Mouse (Mus musculus): ENCODE measurements around the gene Lrriq1. TPM values are rescaled to one million over a fixed set of nuclear protein-coding genes. Genes with fewer than 3 reads are reported as not detected.

Gene Lrriq1
- polyA plus RNA-seq, 1 experiment from 2014 or later: 0.42 TPM

DNA sequence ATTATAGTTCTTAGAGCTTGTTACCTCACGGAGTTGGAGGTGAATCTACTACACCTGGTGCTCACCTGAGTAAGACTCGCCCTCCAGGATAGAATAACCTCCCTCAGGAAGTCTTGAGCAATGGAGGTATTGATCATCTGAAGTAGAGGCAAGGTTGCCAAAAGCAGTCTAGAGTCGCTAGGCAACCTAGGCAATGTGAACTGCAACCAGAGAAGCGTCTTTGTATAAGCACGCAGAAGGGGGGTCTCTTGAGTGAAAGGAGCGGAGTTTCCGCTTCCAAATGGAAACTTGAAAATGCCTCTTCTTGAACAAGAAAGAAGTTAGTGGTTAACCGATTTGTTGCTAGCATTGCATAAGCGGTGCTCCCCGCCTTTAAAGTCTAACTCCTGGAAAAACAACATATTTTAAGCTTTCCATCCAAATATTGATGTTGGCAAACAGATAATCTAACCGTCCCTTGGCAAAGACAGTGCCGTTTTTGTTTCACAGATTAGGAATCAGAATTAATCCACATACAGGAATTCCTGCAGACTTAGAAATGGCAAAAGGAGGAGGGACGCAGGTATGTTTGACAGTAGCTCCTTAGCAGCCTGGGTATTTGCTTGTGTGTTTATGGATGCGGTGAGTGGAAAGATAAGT is 201.0 kb downstream of the Lrriq1 start:
- no peak for DNase-seq (ENCODE audit: low spot score)
- whole genome bisulfite sequencing: 2% methylated on average over 14 of the region's 14 CpGs
- no peaks in the 10 kb centered on the region for H3K36me3 ChIP-seq (ENCODE audit: control insufficient read depth, insufficient read depth, low read length)
- ATAC-seq (replicated peaks; ENCODE audit: low FRiP score, low TSS enrichment, low read depth): no peak
- H3K9me3 ChIP-seq (ENCODE audit: control insufficient read depth, low read length): no peaks in the 10 kb centered on the region
- no peak overlapping the region for H3K27ac ChIP-seq (ENCODE audit: low read depth)
- H3K27me3 ChIP-seq (replicated peaks; ENCODE audit: control insufficient read depth, insufficient read depth, low read length): peaks cover 72% of the 10 kb centered on the region
- H3K4me1 ChIP-seq (replicated peaks; ENCODE audit: control insufficient read depth, insufficient read depth, low read length): no peaks in the 10 kb centered on the region
- no peak overlapping the region for H3K9ac ChIP-seq (ENCODE audit: low read length)
- no peak overlapping the region for H3K4me3 ChIP-seq (ENCODE audit: low read depth, low read length)
- no peak overlapping the region for H3K4me2 ChIP-seq (ENCODE audit: low read length)

DNA sequence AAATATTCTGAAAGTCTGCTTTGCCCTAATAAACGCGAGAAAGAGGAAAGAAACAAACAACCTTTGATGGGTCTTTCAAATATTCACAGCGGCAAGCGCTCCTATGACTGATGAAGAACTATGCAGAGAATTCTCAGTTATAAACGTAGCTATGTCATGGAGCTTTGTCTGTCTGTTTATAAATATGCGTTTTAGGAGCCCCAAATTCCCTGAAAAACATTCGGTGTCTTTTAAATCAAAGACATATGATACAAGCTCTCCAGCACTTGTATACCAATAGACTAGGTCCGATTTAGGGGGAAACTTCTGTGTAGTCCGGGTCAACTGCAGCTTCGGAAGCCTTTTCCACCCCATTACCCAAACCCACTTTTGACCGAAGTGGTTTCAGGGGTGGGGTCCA is 205.2 kb downstream of the Lrriq1 start:
- peaks cover 10% of the 10 kb centered on the region; the same call in 1 of the 2 replicates for H3K4me1 ChIP-seq (replicated peaks; ENCODE audit: control insufficient read depth, insufficient read depth, low read length)
- H3K4me3 ChIP-seq (ENCODE audit: low read depth, low read length): no peak overlapping the region
- H3K36me3 ChIP-seq (ENCODE audit: control insufficient read depth, insufficient read depth, low read length): no peaks in the 10 kb centered on the region
- no peak overlapping the region for H3K9ac ChIP-seq (ENCODE audit: low read length)
- 3% methylated on average over 11 of the region's 11 CpGs for WGBS
- peaks cover 93% of the 10 kb centered on the region for H3K27me3 ChIP-seq (replicated peaks; ENCODE audit: control insufficient read depth, insufficient read depth, low read length)
- H3K4me2 ChIP-seq (ENCODE audit: low read length): no peak overlapping the region
- H3K9me3 ChIP-seq (ENCODE audit: control insufficient read depth, low read length): no peaks in the 10 kb centered on the region
- ATAC-seq (replicated peaks; ENCODE audit: low FRiP score, low TSS enrichment, low read depth) (no peak), DNase-seq (ENCODE audit: low spot score) (no peak)
- no peak overlapping the region for H3K27ac ChIP-seq (ENCODE audit: low read depth)

DNA sequence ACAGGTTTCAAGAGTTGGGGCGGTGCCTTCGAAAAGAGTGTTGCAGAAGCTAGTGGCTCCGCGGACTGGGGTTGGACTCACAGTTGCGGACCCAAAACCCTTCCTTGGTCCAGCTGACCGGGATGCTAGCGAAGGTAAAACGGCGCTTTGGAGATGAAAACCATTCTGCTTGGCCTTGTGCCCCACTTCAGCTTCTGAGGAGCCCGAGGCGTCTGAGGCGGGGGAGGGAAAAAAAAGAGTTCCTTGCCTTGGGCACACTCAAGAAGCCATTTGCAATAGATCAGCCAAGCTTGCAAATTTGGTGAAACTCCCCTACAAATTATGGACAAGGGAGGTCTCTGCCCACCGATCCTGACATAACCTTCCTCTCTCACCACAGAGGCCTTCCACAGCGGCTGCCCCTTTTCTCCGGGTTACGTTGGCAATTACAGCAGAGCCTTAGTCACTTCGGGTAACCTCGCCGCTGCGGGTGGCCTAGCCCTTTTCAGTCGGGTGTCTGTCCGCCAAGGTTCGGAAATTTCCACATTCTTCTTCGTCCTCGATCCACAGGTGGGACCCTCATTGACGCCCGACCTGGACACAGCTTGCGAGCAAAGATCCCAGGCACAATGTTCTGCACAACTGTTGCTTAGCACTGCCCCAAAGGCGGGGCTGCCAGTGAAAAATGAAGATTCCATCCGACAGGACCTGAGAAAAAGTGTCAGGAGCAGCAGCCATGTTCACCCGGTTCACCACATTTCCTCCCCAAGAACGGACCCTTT is 206.2 kb downstream of the Lrriq1 start, which contains the start of gene Alx1:
Gene Alx1 (minus strand): TSS at position 486 of the 761 bp plus-strand sequence.
- no peak within 1 kb of the TSS for H3K4me2 ChIP-seq (ENCODE audit: low read length)
- H3K36me3 ChIP-seq (ENCODE audit: control insufficient read depth, insufficient read depth, low read length): no peaks in the 10 kb centered on the region
- peaks cover 10% of the 10 kb centered on the region; the same call in 1 of the 2 replicates for H3K4me1 ChIP-seq (replicated peaks; ENCODE audit: control insufficient read depth, insufficient read depth, low read length)
- ATAC-seq (replicated peaks; ENCODE audit: low FRiP score, low TSS enrichment, low read depth): no peak
- 1% methylated on average over 32 of the region's 32 CpGs for WGBS
- H3K27me3 ChIP-seq (replicated peaks; ENCODE audit: control insufficient read depth, insufficient read depth, low read length): peaks cover 93% of the 10 kb centered on the region
- no peaks in the 10 kb centered on the region for H3K9me3 ChIP-seq (ENCODE audit: control insufficient read depth, low read length)
- H3K27ac ChIP-seq (ENCODE audit: low read depth): no peak within 1 kb of the TSS
- H3K9ac ChIP-seq (ENCODE audit: low read length): no peak within 1 kb of the TSS
- peak; percentile 70 for DNase-seq (ENCODE audit: low spot score)
- H3K4me3 ChIP-seq (ENCODE audit: low read depth, low read length): 0 out of 2 replicates have a peak within 1 kb of the TSS, but pooled peaks have one; percentile 34

DNA sequence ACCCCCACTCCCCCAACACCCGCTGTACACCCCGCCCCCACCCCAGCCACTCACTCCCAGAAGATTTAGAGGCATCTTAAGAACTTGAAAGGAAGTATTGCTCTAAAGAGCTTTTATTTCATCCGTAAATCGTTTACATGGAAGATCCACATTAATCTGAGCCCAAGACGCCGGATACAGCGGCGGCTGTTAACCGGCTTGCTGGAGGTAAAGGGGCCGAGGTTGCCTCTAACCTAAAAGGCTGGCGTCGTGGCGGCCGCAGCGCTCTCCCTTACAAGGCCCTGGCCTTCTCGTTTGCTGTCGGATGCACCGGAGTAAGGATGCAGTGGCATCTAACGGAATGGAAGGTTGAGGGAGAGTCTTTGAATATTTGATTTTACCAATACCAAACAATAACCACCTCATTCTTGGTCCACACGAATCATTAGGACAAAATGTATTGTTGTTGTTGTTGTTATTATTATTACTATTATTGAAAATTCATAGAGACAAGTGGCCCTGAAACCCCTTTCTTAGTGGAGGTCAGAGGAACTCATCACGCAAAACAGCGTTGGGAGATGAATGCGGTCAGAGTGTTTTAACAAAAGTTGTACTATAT is 206.9 kb downstream of the Lrriq1 start:
- peak overlapping the region; percentile 34; the same call in 1 of the 2 replicates for H3K4me3 ChIP-seq (ENCODE audit: low read depth, low read length)
- ATAC-seq (replicated peaks; ENCODE audit: low FRiP score, low TSS enrichment, low read depth): no peak
- H3K9ac ChIP-seq (ENCODE audit: low read length): no peak overlapping the region
- H3K36me3 ChIP-seq (ENCODE audit: control insufficient read depth, insufficient read depth, low read length): no peaks in the 10 kb centered on the region
- peaks cover 87% of the 10 kb centered on the region for H3K27me3 ChIP-seq (replicated peaks; ENCODE audit: control insufficient read depth, insufficient read depth, low read length)
- H3K27ac ChIP-seq (ENCODE audit: low read depth): no peak overlapping the region
- 1% methylated on average over 23 of the region's 23 CpGs for WGBS
- no peaks in the 10 kb centered on the region for H3K9me3 ChIP-seq (ENCODE audit: control insufficient read depth, low read length)
- peaks cover 10% of the 10 kb centered on the region; the same call in 1 of the 2 replicates for H3K4me1 ChIP-seq (replicated peaks; ENCODE audit: control insufficient read depth, insufficient read depth, low read length)
- DNase-seq (ENCODE audit: low spot score): peak; percentile 65
- peak overlapping the region; percentile 51; the same call in 1 of the 2 replicates for H3K4me2 ChIP-seq (ENCODE audit: low read length)

GRCm38 (mm10) chr10:103028253-103029131 is 207.6 kb downstream of the Lrriq1 start:
- Histone ChIP-seq H3K9ac (ENCODE audit: low read length) (no peak overlapping the region), H3K36me3 (ENCODE audit: control insufficient read depth, insufficient read depth, low read length) (no peaks in the 10 kb centered on the region), H3K27ac (ENCODE audit: low read depth) (no peak overlapping the region), H3K4me2 (ENCODE audit: low read length) (peak overlapping the region; percentile 51), H3K9me3 (ENCODE audit: control insufficient read depth, low read length) (no peaks in the 10 kb centered on the region), H3K27me3 (replicated peaks; ENCODE audit: control insufficient read depth, insufficient read depth, low read length) (peaks cover 88% of the 10 kb centered on the region), H3K4me1 (replicated peaks; ENCODE audit: control insufficient read depth, insufficient read depth, low read length) (peaks cover 10% of the 10 kb centered on the region; the same call in 1 of the 2 replicates), H3K4me3 (ENCODE audit: low read depth, low read length) (peak overlapping the region; percentile 34)
- ATAC-seq (replicated peaks; ENCODE audit: low FRiP score, low TSS enrichment, low read depth): peak; percentile 53
- DNase-seq (ENCODE audit: low spot score): peak; percentile 82
- under 1% methylated on average over 49 of the region's 50 CpGs for WGBS

GRCm38 (mm10) chr10:103027931-103028252 is 208.2 kb downstream of the Lrriq1 start:
- DNase-seq (ENCODE audit: low spot score) (no peak), ATAC-seq (replicated peaks; ENCODE audit: low FRiP score, low TSS enrichment, low read depth) (no peak; the same call in 1 of the 2 replicates)
- no peak overlapping the region for H3K27ac ChIP-seq (ENCODE audit: low read depth)
- peaks cover 86% of the 10 kb centered on the region for H3K27me3 ChIP-seq (replicated peaks; ENCODE audit: control insufficient read depth, insufficient read depth, low read length)
- H3K4me1 ChIP-seq (replicated peaks; ENCODE audit: control insufficient read depth, insufficient read depth, low read length): peaks cover 10% of the 10 kb centered on the region; the same call in 1 of the 2 replicates
- peak overlapping the region; percentile 34 for H3K4me3 ChIP-seq (ENCODE audit: low read depth, low read length)
- H3K9ac ChIP-seq (ENCODE audit: low read length): no peak overlapping the region
- H3K9me3 ChIP-seq (ENCODE audit: control insufficient read depth, low read length): no peaks in the 10 kb centered on the region
- H3K36me3 ChIP-seq (ENCODE audit: control insufficient read depth, insufficient read depth, low read length): no peaks in the 10 kb centered on the region
- WGBS: 0% methylated on average over 15 of the region's 15 CpGs
- peak overlapping the region; percentile 51 for H3K4me2 ChIP-seq (ENCODE audit: low read length)

GRCm38 (mm10) chr10:103027226-103027930 is 208.7 kb downstream of the Lrriq1 start:
- Histone ChIP-seq H3K27me3 (replicated peaks; ENCODE audit: control insufficient read depth, insufficient read depth, low read length) (peaks cover 85% of the 10 kb centered on the region), H3K27ac (ENCODE audit: low read depth) (no peak overlapping the region), H3K36me3 (ENCODE audit: control insufficient read depth, insufficient read depth, low read length) (no peaks in the 10 kb centered on the region), H3K4me3 (ENCODE audit: low read depth, low read length) (peak overlapping the region; percentile 34; the same call in 1 of the 2 replicates), H3K4me2 (ENCODE audit: low read length) (peak overlapping the region; percentile 51; the same call in 1 of the 2 replicates), H3K4me1 (replicated peaks; ENCODE audit: control insufficient read depth, insufficient read depth, low read length) (peaks cover 10% of the 10 kb centered on the region; the same call in 1 of the 2 replicates), H3K9ac (ENCODE audit: low read length) (no peak overlapping the region), H3K9me3 (ENCODE audit: control insufficient read depth, low read length) (no peaks in the 10 kb centered on the region)
- WGBS: under 1% methylated on average over 20 of the region's 20 CpGs
- no peak for ATAC-seq (replicated peaks; ENCODE audit: low FRiP score, low TSS enrichment, low read depth)
- DNase-seq (ENCODE audit: low spot score): peak; percentile 69

Data from intestine, embryonic 14.5 days (tissue).